Mouse (Mus musculus) urinary bladder, postnatal 14 days (tissue): ENCODE measurements around the gene Gm20604.
A peak's percentile ranks its signal among the peaks of the same experiment; 100 is the strongest.

Source experiments
- DNase-seq: peaks from one replicate; pipeline ENCODE4 v3.0.0; 2021; ENCODE audit warnings: low spot score

The Gm20604 gene

GRCm38 (mm10) chr12:102705906-102706640 is 52.4 kb downstream of the Gm20604 start:
- DNase-seq: no peak

- DNase-seq: peak; percentile 88
Measured at GRCm38 (mm10) chr12:102705216-102705871, 53.1 kb downstream of the Gm20604 start.

- peak; percentile 56 for DNase-seq
Measured at GRCm38 (mm10) chr12:102704457-102705198, 53.8 kb downstream of the Gm20604 start, which contains the start of gene Itpk1. Gene Itpk1, minus strand, starts transcription at chr12:102704930.

GRCm38 (mm10) chr12:102703921-102704408 is 54.5 kb downstream of the Gm20604 start:
- DNase-seq: no peak

GRCm38 (mm10) chr12:102703441-102703840 is 55.0 kb downstream of the Gm20604 start:
- DNase-seq: no peak

GRCm38 (mm10) chr12:102703111-102703412 is 55.4 kb downstream of the Gm20604 start:
- DNase-seq: no peak

GRCm38 (mm10) chr12:102702356-102703110 is 55.9 kb downstream of the Gm20604 start:
- DNase-seq: peak; percentile 90

GRCm38 (mm10) chr12:102701691-102702207 is 56.7 kb downstream of the Gm20604 start:
- DNase-seq: no peak

GRCm38 (mm10) chr12:102700453-102700852 is 58.0 kb downstream of the Gm20604 start:
- DNase-seq: no peak

GRCm38 (mm10) chr12:102699156-102699555 is 59.3 kb downstream of the Gm20604 start:
- DNase-seq: no peak

- DNase-seq: no peak
Measured at GRCm38 (mm10) chr12:102698089-102698684, 60.3 kb downstream of the Gm20604 start.

GRCm38 (mm10) chr12:102697381-102697780 is 61.1 kb downstream of the Gm20604 start:
- no peak for DNase-seq

- no peak for DNase-seq
Measured at GRCm38 (mm10) chr12:102696635-102697354, 61.7 kb downstream of the Gm20604 start.

- DNase-seq: no peak
Measured at GRCm38 (mm10) chr12:102695369-102696239, 62.9 kb downstream of the Gm20604 start.

GRCm38 (mm10) chr12:102691761-102692160 is 66.7 kb downstream of the Gm20604 start:
- no peak for DNase-seq
